Mouse (Mus musculus) retina, postnatal 1 day (tissue): Measurements from ENCODE around the gene Prrc2c.
"Not testable (repeated sequence)": the region's sequence is repeated elsewhere in the genome, so short reads cannot be mapped to it uniquely, and the experiment has no call there.

Source experiments
- DNase-seq: peaks from one replicate; pipeline ENCODE4 v3.0.0-alpha.2; 2012

The Prrc2c gene

DNA sequence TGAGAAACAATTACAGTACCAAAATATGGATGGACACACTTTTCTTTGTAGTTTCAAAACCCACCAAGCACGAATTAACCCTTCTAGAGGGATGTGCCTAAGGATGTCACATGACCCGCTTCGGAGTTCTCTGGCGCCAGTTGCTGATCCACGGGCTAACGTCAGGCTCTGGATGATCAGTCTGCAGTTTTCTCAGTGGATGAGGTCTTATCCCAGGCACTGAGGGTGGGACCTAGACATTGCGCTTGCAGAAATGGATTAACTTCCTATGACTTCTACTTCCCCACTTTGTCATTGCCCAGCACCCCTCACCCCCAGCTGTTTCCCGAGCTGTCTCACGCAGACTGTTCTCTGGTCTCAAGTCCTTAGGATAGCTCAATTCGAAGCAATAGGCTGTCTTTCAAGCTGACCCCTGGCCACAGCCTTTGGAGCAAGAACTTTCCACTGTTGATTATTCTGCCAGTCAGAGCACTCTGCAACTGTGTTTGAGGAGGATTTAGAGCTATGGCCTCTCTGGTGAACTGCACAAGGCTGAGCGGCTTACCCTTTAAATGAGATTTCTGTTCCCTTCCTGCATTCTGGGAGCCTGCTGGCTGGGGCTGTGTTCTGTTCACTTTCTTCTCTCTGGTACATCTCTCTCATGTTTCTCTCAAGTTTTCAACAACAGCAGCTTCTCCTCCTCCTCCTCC lies 74.7 kb downstream of the Prrc2c start:
- no peak for DNase-seq

DNA sequence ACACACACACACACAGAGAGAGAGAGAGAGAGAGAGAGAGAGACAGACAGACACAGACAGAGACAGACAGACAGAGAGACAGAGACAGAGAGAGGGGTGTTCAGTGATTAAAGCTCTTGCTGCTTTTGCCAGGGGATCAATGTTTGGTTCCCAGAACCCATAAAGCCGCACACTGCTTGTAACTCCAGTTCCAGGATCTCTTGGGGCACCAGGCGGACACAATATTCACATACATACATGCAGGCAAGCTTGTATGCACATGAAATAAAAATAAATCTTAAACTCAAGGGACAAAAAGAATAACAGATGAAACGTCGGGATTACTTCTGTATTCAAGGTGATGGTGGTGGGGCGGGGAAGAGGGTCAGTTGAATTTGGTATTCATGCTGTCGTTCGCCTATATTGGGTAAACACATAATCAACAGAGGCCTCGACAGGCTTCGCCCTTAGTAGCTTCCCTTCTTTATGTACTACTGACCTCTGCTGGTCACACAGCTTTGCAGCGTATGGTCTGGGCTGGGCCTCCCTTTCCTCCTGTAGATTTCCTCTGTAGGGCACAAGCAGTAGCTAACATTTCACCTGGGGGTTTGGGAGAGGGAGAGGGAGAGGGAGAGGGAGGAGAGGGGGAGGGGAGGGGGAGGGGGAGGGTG lies 75.4 kb downstream of the Prrc2c start:
- DNase-seq = peak; percentile 92

DNA sequence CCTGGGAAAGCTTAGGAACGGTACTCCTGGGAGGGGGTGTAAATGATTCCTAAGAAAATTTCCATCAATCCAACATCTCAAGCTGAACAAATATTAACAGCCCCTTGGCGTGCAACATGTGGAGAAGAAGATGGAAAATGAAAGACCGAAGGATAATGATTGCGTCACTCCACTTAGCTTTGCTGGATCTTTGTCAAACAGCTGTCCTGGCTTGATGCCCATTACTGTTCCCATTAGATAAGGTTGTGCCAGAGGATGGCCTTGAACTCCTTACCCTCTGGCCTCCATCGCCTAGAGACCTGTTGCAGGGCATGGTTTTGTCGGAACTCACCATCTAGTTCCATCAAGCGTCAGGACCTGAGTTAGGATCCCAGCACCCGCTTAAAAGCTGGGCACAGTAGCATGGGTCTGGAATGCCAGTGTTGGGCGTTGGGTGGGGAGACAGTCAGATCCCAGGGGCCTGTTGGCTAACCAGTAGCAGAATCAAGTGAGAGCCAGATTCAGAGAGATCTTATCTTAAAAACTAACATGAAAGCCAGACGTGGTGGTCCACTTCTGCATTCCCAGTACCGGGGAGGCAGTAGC lies 80.0 kb downstream of the Prrc2c start:
- DNase-seq = no peak

DNA sequence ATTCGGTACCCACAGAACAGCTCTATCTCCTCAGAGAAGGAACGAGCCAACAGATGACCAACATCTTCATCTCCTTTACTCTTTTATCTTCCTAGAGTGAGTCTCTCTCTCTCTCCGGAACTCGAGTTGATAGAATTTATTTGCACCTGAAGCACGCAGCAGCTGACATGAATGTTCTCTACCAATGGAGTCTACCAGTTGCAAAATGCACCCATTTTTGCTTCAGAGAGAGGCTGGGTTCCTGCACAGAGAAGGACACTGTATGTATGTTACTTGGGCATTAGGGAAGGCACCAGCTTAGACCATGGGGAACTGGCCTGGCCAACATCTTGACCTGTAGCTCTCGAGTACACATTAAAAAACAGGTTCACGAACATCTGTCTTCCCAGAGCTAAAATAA lies 82.2 kb downstream of the Prrc2c start, which contains the start of gene Myocos:
Gene Myocos, minus strand, starts transcription at position 101 of the 400 bp plus-strand sequence.
- no peak for DNase-seq

- no peak for DNase-seq
Observed at GRCm38 (mm10) chr1:162648416-162648815, 91.9 kb downstream of the Prrc2c start.

- DNase-seq = no peak
Observed at GRCm38 (mm10) chr1:162646083-162646686, 94.2 kb downstream of the Prrc2c start.

DNA sequence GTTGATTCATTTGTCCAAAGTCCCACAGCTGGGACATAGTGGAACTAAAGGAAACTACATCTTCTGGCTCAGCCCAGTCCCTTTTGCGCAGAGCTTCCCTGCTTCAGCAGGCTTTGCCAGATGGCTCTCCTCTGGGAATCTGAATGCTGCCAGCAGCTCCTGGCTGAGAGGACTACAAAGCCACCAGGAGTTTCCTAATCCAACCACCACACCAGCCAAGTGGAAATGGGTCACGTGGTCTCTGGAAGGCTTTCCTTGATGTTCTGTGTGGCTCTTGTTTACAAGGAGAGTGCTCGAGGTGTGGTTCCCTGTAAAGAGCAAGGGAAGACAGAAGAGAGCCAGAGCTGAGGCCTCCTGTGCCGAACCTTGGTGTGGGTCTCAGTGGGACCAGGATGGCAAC lies 96.6 kb downstream of the Prrc2c start:
- DNase-seq = no peak

GRCm38 (mm10) chr1:162642591-162642990 lies 97.8 kb downstream of the Prrc2c start:
- DNase-seq = no peak

DNA sequence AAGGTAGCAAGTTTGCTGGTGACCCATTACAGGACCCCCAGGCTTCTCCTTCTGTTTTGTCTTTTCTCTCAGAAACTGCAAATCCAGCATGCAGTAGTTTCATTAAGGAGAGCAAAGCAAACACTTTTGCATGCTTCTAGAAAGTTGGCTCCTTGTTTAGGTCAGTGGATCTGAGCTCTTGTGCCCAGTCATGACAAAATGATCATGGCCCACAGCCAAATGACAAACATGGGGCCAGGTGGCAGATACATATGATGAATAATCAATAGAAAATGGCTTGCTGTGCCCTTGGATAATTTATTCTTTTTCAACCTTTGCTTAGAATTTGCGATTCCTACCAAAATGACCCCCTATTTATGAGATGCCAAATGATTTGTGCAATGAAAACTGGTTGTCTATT lies 100.5 kb downstream of the Prrc2c start:
- no peak for DNase-seq

DNA sequence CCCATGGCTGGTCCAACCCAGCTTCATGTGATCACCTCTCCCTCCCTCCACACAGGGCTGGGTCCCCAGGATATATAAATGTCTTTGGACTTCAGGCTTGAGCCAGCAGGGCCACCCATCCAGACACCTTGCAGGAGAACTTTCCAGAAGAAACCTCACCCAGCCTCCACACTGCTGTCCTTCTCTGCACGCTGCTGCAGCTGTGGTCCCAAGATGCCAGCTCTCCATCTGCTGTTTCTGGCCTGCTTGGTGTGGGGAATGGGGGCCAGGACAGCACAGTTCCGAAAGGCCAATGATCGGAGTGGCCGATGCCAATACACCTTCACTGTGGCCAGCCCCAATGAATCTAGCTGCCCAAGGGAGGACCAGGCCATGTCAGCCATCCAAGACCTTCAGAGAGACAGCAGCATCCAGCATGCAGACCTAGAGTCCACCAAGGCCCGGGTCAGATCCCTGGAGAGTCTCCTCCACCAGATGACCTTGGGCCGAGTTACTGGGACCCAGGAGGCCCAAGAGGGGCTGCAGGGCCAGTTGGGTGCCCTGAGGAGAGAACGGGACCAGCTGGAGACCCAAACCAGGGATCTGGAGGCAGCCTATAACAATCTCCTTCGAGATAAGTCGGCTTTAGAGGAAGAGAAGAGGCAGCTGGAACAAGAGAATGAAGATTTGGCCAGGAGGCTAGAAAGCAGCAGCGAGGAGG lies 101.2 kb downstream of the Prrc2c start, which contains the start of gene Myoc:
Gene Myoc, plus strand, starts transcription at position 105 of the 700 bp plus-strand sequence.
- DNase-seq = no peak

GRCm38 (mm10) chr1:162638535-162638934 lies 101.8 kb downstream of the Prrc2c start:
- no peak for DNase-seq

GRCm38 (mm10) chr1:162636516-162636915 lies 103.8 kb downstream of the Prrc2c start:
- no peak for DNase-seq

- not testable (repeated sequence) for DNase-seq
Observed at GRCm38 (mm10) chr1:162635291-162635931, 104.9 kb downstream of the Prrc2c start.

GRCm38 (mm10) chr1:162628326-162628725 lies 112.0 kb downstream of the Prrc2c start:
- DNase-seq = not testable (repeated sequence)

GRCm38 (mm10) chr1:162627821-162628220 lies 112.5 kb downstream of the Prrc2c start:
- DNase-seq = not testable (repeated sequence)

- DNase-seq = no peak
Observed at GRCm38 (mm10) chr1:162625229-162625628, 115.1 kb downstream of the Prrc2c start.

- no peak for DNase-seq
Observed at GRCm38 (mm10) chr1:162623895-162624294, 116.5 kb downstream of the Prrc2c start.
